Mouse (Mus musculus): ENCODE data around the gene Snx10.

The Snx10 gene

DNA sequence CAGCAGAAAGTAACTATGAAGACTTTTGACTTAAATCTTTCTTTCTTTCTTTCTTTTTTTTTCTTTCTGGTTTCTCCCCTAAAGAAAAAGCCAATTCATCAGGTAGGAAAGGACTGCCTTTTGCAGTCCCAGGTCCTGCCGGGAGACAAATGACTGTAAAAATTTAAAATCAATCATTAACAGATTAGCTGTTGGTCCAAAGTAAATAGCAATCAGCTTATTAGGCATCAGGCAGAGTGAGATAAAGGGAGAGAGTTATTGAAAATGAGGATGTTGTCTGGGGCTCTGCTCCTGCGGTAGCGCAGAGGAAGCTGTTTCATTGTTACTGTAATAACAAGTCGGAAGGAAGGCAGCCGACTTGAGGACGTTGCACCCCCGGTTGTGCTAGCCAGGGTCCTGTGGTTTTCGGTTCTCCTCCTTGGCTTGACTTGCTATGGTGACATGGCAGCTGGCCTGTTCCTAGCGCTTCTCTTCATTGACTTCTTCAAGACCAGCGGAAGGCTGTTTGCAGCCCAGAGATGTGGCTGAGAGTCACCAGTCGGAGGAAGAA is 112.4 kb downstream of the Snx10 start:
- no peak for DNase-seq (ENCODE audit: low read depth, low spot score)
